Mouse (Mus musculus) adrenal gland, adult (tissue): Measurements from ENCODE around the gene 4930404H24Rik.
"Not testable (repeated sequence)": the region's sequence is repeated elsewhere in the genome, so short reads cannot be mapped to it uniquely, and the experiment has no call there.

Experiments
- DNase-seq, 2 experiments: peaks; one replicate each; pipeline ENCODE4 v3.0.0; 2022 to 2023; ENCODE audit warnings: low spot score in 1 of 2; ENCODE audit not compliant: inconsistent age in 2 of 2

Gene 4930404H24Rik

DNA sequence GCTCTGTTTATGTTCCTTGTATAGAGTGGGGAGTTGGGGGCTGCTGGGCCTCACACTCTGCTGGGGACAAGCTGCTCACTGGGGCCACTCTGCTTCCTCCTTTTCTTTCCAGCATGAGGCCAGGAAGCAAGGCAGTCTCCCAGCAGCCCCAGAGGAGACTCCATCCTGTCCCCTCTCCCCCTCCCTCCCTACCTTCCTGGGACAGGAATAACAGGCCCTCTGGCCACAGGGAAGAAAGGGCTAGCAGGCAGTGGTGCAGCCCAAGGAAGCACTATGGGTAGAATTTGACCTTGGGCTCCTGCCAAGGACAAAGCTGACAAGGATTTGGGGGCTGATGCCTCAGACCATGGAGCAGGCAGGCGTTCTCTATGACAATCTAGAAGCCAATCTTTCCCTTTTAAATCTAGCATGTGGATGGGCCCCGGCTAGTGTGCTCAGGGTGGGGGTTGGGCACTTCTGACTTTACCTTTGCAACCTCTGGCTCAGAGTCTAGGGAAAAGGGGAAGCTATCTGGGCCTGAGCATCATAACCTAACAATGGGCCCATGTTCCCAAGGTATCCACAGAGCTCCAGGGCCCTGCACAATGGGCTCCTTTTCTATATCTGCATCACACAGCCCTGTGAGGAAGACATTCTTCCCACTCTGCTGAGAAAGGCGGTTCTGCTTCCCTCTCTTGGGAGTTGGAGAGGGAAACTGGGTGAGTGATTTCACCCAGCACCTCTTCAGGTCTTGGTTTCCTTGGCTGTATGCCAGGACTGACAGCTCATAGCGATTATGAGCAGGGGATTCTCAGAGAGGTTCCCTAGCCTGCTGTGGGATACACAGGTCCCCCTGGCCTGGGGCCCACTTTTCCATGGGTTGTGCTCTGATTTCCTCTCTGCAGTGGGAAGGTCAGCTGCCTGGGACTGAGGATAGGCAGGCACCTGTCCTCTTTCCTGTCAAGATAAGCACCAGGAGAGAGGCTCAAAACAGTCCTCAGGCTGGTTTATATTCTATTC lies 17.2 kb upstream of the 4930404H24Rik start:
- DNase-seq = peak; percentile 68 to 83

DNA sequence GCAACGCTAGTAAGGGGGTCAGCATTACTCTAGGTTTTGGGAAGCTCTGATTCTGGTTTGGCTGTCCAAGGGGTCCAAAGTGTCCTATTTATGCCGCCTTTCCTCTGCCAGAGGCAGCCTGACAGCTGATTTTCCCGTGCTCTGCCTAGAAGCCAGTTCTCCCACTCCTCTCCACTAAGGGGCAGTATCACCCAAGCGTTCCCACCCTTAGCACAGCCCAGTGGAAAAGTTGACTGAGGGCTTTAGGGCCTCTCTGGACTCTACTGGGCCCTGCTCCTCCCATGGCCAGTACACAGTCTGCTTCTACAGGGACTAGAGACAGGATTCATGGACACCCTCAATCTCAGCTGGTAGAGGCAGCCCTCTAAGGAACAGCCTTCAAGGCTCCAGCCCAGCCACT lies 14.0 kb upstream of the 4930404H24Rik start:
- peak; percentile 71 to 88 for DNase-seq

DNA sequence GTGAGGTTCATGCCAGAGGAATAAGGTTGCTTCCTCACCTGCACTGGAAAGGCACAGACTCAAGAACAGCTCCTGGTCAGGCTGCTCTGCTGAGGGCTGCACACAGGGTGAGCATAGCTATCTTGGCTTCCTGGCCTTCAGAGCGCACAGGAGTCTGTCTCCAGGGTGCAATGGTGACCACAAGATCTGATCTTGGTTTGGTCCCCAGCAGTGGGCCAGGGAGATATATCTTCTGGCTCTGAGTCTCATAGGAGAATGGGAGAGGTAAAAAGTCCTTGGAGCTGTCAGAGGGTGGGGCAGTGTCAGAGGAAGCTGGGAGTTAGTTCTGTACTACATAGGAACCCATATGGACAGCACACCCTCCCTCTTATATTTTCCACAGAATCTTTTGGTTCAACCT lies 13.1 kb upstream of the 4930404H24Rik start:
- no peak for DNase-seq

DNA sequence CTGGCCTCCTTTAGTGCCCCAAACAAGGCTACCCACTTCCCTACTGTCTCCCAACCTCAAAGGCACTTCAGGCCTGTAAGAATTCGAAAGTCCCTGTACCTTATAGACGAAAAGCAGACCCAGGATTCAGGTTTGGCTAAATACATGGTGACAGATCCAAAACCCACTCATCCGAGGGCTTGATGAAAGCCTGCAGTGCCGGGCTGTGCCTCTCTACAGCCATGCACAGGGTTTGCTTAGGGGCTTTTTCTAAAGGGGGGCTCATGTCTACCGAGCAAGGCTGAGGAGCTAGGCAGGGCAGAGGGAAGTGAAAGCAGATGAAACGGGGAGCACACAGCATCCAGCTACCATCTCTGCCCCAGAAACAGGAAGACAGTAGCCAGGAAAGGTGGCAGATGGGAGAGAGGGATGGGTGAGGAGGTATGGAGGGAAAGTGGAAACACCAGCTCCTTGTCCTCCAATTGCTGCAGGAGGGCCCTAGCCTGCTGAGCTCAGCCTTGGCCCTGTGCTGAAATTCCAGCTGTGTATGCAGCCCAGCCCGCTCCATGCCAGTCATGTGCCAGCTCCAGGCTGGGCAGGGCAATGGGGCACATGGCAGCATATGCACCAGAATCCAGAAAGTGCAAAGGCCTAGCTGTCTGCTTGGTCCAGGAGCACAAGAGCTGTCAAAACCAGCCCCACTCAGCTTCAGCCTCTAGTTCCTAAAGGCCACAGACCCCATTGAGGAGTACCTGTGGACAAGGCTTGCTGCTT lies 11.3 kb upstream of the 4930404H24Rik start:
- no peak for DNase-seq

DNA sequence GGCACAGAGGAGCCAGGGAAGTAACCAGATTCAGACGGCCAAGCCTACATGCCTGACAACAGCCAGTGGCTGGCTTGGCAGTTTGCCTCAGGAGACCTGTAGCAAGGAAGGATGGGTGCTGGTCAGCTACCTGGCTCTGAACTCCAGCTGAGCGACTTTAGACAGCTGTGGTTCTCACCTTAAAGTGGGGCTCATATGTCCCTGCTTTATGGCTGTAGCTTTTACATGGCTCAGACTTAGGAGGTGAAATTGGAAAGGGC lies 10.8 kb upstream of the 4930404H24Rik start:
- DNase-seq = no peak

DNA sequence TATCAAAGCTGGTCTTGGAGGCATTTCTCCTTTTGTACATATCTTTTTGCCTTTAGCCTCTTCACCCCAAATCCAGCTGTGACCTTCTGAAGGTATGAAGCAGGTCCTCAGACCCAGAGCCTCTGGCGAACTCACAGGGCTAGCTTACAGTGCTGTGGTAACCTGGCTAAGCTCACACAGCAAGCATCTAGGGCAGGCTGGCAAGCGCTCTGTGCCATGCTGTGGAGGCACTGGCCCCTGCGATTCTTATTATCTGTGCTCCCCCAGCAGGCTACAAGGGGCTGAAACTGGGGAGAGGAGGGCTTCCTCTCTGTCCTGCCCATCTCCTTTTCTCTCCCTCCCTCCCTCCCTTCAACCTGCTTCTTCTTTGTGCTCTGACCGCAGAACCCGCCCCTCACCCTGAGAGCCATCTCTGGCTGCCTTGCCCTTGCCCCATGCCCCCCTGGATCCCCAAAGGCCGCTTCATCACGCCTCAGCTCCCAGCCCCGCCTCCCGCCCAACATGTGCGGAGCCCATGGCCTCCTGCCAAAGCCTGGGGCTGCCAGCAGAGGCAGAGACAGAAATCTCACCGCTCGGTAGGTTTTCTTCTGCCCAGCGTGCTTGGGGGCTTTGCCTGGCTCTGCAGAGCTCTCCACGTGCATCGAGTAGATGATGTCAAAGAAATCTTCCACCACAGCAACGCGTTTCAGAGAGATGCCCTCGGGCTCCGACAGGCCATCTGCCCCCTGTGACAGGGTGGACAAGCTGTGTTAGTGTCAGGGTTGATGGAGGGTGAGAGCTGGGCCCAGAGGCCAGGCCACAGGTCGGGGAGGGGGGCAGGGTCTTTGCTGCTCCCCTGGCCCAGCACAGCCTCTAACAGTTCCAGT lies 9.2 kb upstream of the 4930404H24Rik start:
- peak; percentile 72 to 83 for DNase-seq

DNA sequence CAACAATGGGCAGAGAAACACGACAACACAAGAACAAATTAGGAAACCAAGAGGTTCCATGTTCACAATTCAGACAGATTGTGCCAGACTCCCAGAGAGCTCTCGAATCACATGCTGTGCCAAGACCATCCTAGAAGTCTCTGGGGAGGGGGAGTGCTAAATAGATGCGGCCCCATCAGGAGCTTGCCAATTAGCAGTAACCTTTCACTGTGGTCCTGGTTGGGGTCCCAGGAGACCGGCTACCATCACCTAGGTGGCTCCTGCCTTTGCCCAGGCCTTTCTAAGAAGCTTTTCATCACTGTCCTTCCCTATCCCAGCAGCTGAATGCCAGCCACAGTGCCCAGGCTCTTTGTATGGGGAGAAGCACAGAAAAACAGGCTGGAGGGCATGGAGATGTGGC lies 8.5 kb upstream of the 4930404H24Rik start:
- DNase-seq = no peak

DNA sequence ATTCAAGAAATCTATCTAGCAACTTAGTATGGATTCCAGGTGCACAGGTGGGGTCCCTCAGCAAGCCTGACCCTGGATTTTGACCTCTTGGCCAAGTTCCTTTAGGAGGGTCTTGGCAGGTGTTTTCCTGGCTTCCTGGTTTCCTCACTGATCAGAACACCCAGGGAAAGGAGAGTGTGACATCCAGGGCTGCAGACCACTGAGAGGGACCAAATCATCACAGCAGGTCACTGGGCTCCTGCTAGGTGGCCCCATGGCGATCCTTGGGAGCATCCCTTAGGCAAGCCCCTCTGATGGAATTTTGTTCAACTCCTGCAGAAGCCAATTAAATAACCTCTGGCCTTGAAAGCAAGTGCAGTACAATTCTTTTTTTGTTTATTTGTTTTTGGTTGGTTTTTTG lies 2.5 kb upstream of the 4930404H24Rik start:
- DNase-seq = no peak

DNA sequence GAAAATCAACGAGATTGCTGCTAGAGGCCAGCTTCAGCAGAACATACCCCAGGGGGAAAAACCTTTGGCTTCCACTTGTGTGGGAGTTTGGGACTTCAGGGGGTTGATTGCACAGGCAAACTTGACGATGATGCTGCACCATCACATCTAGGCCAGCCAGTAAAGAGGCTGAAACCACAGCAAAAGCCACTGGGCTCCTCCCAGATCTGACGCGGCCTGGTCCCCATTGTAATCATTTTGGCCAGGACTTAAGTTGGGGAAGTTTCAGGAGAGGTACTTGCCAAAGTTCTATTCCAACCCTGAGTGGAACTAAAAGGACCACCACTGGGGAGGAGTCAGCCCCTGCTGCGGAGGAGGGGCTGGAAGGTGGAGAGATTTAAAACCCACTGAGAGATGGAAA lies 1.6 kb upstream of the 4930404H24Rik start:
- no peak for DNase-seq

DNA sequence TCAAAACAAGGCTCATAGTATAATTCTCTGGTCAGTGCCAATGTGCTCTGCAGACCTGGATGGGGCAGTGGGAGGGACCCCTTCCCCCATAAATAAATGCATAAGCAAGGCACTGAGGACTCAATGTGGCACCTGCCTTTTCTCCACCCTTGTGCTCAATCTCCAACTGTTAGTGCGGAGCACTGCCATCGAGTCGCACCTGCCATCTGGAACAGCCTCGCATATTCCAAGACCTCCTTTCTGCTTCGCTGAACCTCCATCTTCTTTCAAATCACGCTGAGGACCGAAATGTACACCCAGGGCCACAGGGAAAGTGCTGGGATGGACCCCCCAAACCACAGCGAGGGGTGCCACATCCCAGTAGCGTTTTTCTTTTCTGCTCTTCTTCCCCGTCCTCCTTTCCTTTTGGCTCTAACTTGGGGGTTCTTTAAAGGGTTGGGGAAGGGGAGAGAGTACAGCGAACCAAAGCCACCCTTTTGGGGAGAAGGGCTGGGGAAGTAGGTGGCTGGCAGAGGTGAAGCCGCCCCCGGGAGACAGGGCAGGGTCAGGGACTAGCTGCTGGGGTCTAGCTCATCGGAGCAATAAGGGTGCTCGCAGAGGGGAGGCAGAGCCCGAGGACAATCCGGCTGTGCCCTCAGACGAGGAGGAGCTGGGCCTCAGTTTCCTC lies 945 bp upstream of the 4930404H24Rik start:
- no peak for DNase-seq

DNA sequence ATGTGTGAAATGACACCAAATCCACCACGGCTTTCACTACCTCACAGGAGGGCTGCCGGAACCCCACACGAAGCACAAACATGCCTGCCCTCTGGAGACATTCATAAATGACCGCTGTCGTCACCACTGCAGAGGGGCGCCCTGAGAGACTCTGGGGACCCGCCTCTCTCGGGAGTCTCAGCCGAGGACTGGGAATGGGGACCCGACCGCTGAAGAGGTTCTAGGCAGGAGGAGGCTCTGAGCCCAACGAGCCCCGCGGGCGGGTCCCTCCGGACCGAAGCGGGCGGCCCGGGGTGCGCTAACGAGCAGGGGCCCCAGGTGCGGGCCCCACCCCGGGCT lies 442 bp upstream of the 4930404H24Rik start:
- DNase-seq = peak; percentile 48 to 75

DNA sequence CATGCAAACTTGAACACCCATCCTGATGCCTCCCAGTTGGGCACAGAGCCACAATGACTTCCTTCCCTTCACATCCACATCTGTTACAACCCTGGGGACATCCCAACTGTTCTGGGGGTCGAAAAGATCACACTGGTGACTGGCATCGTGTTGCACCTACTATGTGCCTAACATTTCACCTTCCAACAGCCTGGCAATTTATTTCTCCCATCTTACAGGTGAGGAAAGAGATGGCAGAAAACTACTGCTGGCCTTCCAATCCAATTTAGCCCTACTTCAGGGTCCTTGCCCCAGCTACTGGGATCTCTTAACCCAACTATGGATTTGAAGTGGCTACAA lies 772 bp downstream of the 4930404H24Rik start:
- no peak for DNase-seq

DNA sequence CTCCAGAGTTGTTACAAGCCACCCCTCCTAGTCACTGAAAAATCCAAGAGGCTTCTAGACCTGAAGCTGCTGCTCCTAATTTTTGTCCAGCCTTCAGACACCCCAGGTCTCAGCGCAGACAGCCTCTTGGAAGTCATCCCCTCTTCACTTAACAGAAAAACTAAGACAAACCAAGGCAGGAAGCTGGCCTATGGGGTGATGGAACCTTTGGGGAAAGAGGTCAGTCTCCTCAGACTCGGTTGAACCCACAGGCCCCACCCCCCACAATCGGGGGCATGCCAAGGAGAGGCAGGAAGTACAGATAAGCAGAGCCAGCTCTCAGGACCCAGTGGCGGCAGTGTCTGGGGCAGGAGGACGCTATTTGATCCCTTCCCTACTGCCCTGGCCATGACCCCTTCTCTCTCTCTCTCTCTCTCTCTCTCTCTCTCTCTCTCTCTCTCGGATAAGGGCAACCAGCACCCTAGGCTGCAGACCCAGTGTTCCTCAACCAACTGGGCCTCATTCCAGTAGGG lies 1.2 kb downstream of the 4930404H24Rik start:
- no peak for DNase-seq

DNA sequence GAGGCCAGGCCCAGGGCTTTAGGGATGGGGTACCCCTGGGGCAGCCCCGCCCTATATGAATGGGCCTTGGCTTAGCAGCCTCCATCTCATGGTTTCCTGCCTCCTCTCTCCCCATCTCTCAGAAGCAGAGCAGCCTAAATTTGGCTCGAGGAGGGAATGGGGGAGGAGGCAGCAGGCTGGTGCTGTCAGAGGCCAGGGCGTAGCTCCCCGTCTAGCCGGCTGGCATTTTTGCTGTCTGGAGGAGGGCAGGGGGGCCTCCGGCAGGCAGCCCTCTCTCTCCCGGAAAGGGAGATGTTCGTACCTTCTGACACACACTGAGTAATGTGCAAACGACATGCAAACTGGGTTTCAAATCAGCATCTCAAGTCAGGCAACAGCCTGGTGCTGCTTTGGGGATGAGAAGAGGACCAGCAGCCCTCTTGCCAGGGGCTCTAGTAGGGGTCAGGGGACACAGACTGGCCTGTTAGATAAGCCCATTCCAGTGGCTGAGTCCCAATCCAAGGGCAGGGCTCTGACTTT lies 1.8 kb downstream of the 4930404H24Rik start:
- DNase-seq = no peak

DNA sequence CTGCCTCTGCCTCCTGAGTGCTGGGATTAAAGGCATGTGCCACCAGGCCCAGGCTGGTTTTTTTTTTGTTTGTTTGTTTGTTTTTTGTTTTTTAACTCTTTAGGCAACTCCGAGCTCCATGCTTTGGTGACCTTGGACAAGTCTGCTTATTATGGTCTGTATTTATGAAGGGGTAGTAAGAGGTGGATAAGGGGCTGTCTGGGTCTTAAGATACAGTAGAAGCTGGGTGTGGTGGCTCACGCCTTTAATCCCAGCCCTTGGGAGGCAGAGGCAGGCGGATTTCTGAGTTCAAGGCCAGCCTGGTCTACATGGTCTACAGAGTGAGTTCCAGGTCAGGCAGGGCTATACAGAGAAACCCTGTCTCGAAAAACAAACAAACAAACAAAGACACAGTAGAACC lies 2.8 kb downstream of the 4930404H24Rik start:
- DNase-seq = not testable (repeated sequence)

DNA sequence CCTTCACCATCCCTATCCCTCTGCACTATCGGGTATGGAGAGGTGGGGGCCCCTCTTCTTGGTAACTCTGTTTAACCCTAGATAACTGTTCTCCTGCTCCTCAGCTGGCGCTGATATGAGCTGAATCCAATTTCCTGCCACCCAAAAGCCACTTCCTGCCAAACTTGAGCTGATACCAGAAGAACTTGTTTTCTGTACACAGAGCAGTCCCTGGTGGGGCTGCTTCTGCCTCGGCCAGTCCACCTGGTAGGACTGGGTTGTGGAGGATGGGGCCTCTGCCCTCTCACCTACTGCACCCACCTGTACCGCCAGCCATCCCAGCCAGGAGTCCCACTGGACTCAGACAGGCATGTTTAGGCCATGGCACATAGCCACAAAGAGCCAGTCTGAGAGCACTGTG lies 3.2 kb downstream of the 4930404H24Rik start:
- no peak for DNase-seq

DNA sequence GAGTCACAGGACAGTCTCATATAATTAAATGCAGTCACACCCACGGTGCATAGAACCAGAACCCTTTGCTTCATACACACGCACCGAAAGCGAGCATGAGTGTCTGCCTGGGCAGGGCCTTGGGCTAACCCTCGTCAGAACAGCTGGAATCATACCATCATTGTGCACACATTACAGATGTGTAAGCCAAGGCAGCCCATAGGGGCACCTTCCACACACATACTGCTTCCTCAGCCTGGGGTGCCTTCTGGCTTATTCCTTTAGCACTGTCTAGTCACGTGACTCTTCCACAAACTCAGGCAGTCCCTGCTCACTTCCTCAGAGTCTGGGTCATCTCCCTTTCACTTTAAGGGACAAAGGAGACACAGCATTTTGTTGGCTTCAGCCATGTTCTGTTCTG lies 3.7 kb downstream of the 4930404H24Rik start:
- no peak for DNase-seq

DNA sequence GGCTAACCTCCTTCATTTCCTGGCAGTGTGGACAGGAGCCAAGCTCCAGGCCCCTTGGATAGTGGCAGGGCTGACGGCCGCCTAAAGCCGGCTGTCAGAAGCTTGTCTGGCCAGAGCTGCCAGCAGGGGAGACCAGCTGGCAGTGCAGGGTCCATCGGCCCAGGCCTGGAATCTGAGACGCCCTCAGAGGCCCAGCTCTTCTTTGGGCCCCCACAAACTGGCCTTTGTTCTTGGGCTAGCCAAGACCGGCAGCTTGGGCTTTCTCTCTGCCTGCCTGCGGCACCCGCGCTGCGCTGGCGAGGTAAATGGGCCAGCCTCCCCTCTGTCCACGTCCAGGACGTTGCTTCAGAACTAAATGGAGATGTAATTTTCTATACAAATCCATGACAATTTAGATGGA lies 4.3 kb downstream of the 4930404H24Rik start:
- DNase-seq = no peak

DNA sequence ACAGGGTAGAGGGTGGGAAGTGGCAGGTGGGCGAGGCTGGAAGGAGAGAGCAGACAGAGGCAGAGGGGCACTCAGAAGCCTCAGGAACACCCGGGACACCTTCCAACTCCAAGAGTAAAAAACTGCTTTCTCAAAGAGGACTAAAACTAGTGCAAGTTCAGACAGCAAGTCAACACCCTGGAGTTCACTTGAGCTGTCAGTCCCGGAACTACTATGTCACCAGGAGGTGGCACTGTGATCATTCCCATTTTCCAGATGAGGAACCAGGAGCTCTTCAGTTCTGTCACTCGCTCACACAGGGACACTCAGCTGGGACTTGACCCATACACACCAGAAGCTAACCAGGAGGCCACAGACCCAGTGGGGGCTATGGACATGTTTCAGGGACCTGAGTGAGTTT lies 6.6 kb downstream of the 4930404H24Rik start:
- peak in 1 of 2 experiments; percentile 78 for DNase-seq

DNA sequence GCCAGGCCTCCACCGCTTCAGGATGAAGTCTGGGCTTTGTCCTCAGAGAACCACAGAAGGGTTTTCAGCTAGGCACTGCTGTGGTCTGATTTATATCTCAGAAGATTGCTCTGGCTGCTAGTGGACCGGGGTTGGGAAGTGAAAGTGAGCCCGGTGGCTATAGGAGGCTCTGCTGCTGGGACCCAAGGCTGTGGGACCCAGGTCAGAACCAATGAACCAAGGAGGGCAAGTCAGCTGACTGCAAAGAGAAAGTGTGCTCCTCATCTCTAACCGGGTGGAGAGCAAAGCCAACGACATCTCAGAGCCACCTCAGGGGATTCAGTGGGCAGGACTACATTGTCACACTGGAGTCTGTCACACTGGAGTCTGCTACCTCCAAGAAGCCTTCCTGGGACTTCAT lies 13.8 kb downstream of the 4930404H24Rik start:
- DNase-seq = no peak

DNA sequence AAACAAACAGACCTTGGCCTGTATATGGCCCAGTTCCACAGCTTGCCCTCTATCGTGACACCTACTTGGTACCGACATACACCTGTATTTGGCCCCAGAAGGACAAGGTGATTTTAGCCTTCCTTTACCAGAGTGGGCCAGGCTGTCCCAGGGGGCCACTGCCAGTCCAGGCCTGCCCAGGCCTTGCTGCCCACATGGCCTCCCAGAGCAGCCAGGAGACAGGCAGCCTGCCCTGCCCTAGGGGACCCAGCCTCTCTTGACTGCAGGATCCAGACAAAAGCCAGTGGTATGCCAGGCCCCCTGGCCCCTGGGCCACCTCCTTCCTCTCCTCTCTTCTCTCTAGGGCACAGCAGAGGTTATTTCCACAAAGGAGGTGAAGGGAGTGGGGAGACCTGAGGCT lies 15.4 kb downstream of the 4930404H24Rik start:
- DNase-seq = no peak
